Mouse (Mus musculus): ENCODE results near the gene Btbd35f30.
"Not testable (repeated sequence)": the region's sequence is repeated elsewhere in the genome, so short reads cannot be mapped to it uniquely, and the experiment has no call there.

DNA sequence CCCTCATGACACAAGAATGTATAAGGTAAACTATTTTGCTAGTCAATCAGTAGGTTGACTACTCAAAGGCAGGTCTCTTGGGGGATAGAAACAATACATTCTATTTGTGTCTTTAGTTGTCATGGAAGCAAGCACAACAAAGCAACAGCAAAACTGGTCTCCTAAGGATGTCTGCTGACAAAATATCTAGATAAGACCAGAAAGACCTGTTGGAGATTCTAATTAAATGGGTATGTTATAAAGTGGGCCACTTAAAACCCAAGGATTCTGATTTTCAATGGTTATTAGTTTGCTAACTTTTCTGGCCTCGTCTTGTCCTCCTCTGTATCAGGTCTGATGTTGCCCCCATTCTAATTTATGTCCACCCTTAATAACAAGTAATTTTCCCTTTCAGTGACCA is 47.0 kb downstream of the Btbd35f30 start, which contains the start of gene Gm21789:
- TF ChIP-seq POLR2A (IDR thresholded peaks at IDR 0.05; ENCODE audit: extremely low read depth, insufficient read depth, low read length); CTCF (IDR thresholded peaks at IDR 0.05; ENCODE audit: low read depth, low read length): not testable (repeated sequence)

Measured in liver, adult 2 months (tissue).